Mouse (Mus musculus) kidney, adult 11 months (tissue): ENCODE results near the gene Card11.

Experiments
- DNase-seq: peaks from one replicate; pipeline ENCODE4 v3.0.0; 2022

The Card11 gene

DNA sequence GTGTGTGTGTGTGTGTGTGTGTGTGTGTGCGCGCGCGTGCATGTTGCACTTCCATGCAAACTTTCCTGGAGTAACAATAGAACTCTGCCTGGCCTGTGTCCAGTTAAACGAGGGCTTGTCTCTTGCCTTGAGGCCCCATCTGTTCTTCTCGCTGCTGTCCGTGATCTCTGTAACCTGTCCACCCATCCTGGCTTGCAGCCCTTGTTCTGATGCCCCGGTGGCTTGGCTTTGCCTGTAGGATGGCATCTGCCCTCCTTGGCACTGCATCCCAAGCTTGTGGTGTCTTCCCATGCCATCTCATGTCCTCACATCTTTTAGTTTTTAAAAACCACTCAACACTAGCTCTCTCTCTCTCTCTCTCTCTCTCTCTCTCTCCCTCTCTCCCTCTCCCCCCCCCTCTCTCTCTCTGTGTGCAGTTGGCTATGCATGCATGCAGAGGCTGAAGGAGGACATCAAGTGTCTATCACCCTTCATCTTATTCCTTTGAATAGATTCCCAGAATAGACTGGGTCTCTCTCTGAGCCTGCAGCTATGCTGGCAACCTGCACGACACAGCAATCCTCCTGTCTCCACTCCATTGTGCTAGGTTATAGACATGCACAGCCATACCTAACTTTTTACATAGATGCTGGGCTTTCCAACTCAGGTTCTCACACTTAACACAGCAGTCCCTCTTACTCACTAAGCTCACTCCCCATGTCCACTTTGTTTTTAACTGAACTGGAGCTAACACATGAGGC, 14.9 kb downstream of the Card11 start:
- no peak for DNase-seq

GRCm38 (mm10) chr5:140981370-140981805, 19.0 kb downstream of the Card11 start:
- DNase-seq, result no peak

DNA sequence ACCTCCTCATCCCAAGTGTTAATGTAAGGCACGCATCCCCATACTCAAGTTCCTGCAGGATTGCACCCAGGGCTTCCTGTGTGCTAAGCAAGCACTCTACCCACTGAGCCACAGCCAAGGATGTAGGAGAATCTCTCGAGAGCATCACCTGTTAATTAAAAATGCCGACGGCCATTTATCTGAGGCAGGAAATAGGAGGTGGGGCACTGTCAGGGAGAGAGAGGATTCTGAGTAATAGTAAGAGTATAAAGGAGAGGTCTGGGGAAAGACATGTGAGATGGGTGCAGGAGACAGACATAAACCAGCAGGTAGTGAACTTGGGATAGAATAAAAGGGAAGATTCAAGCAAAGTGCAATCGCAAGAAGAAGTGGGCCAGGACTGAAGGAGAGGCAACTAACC, 19.6 kb downstream of the Card11 start:
- no peak for DNase-seq

DNA sequence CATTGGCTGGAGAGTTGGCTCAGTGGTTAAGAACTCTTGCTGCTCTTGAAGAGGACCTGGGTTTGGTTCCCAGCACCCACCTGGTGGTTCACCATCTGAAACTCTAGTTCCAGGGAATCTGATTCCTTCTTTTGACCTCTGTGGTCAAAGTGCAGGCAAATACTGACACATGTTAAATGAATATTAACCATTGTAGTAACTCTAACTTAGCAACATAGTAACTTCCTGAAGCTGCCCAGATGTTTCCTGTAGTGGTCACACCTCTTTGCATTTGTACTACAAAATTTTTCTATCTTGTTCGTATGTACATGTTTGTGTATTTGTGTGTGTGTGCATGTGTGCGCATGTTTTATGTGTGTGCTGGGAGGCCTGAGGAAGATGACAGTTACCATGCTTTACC, 20.3 kb downstream of the Card11 start:
- no peak for DNase-seq

GRCm38 (mm10) chr5:140962945-140963344, 37.4 kb downstream of the Card11 start:
- DNase-seq, result peak; percentile 75

DNA sequence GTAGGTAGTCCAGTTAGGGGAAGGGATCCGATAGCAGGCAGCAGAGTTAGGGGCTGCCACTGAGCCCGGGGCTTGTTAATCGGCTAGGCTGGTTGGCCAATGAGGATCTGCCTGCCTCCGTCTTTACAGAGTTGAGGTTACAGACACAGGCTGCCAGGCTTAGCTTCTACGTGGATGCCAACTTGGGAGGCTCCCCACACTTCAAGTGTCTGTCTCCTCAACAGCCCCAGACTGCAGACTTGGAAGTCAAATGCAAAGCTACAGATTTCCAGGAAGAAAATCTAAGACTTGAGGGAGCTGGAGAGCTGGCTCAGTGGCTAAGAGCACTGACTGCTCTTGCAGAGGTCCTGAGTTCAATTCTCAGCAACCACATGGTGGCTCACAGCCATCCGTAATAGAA, 39.6 kb downstream of the Card11 start:
- no peak for DNase-seq

- peak; percentile 52 for DNase-seq
Measured at GRCm38 (mm10) chr5:140959160-140959559, 41.2 kb downstream of the Card11 start.

DNA sequence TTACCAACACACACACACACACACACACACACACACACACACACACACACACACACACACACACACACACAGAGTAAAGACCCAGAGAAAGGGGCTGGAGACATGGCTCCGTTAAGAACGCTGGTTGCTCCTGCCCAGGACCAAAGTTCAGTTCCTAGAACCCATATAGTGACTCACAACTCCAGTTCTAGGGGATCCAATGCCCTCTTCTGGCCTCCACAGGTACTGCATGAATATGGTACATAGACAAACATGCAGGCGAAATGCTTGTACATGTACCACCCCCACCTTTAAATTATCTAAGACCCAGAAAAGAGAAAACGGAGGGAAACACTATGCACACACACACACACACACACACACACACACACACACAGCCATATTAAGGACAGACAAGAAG, 43.3 kb downstream of the Card11 start:
- DNase-seq, result no peak

GRCm38 (mm10) chr5:140955666-140956065, 44.7 kb downstream of the Card11 start:
- no peak for DNase-seq

DNA sequence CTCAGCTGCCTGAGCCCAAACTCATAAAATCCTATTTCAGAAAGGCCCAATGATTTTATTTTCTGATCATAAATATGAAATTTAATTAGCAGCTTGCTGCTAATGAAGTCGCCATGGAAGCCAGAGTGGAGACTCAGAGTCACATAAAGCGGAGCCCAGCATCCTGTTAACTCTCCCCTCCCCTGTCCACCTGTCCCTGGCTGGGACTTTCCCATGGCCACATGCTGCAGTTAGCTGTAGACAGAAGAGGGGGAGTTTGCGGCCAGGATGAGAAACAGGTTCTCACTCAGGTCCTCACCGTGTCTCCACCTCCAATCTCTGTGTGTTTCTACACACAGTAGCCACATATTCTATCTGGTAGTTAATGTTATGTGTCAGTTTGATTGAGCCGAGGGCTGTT, 48.6 kb downstream of the Card11 start:
- DNase-seq, result no peak

DNA sequence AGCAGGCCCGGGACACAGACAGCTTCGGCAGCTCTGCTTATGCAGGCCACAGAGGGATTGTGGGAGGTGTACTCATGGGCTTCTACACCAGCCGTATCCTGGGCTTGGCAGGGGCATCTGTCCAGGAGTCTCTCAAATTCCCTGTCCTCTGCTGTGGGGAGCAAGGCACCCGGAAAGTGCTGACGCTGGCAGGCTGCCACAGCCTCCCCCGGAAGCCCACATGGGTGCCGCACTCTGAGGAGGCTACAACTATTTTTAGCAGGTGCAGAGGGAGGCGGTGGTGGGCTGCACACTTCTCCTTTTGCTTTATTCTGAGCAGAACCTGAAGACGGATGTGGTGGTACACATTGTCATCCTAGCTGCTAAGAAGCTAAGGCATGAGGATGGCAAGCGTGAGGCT, 52.4 kb downstream of the Card11 start:
- peak; percentile 11 for DNase-seq

DNA sequence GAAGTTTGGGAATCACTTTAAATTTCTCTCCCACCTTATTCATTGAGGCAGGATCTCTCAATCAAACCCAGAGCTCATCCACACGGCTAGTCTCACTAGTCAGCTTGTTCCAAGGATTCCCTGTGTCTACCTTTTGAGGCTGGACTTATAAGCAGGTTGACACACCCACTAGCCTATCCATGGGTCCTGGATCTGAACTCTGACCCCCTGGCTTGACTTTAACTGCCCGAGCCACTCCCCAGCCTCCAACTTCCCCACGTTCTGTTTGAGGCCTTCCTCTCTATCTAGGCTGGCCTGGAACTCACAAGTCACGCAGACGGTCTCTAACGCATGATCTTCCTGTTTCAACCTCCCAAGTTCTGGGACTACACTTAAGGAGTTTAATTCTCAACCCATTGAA, 54.3 kb downstream of the Card11 start:
- no peak for DNase-seq

DNA sequence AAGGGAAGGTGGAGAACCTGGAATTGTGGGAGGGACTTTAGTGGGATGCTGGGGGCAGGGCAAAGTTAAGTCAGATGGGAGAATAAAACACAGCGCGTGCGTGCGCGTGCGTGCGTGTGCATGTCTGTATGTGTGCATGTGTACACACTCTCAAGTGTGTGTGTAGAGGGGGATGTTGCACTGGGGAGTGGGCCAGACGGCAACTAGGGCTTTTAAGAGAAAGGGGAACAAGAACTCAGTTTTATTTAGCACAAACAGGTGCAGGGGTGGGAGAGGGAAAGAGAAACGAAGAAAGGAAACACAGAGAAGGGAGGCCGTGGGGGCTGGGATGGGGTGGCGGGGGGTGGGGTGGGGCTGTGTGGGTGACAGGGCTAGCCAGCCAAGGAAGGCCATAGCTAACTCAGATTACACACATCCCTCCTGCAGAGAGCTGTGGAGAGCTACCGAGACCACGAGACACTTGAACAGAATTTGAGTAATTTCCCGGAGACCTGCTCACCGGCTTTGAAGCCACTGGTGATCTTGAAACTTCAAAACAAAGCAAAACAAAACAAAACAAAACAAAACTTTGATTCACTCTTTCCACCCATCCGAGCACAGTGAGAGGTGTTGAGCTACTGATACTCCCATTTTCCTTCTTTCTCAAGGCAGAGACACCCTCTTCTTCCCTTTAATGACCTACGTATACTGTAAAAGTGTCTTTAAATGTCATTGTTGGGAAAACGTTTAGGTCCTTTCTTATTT, 55.8 kb downstream of the Card11 start:
- no peak for DNase-seq

- peak; percentile 11 for DNase-seq
Measured at GRCm38 (mm10) chr5:140940923-140941491, 59.4 kb downstream of the Card11 start.

DNA sequence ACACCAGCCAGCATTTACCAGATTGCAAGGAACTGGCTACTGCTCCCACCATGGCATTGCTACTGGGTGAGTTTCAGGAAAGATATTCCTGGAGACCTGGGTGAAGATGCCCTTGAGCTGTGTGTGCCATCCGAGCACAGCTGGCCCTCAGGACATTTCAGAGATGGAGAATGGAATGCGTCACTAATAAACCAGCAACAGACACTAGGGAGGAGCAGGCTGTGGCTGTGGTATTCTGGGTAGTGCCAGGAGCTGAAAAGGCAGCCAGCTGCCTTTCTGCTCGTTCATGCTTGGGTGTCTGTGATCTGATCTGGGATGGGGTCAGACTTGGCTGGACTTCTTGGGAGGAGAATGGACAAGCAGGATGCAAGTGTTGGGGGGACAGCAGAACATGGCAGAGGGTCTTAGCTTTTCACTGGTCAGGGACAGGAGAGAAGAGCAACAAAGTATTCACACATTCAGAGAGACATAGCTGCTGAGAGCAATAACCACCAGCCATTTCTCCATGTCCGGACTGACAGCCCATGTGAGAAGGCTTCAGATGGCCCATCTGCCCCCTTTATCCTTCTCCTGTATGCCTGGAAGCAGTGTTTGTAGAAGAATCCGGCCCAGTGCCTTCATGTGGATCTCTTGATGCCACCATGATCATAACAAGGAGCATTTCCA, 60.0 kb downstream of the Card11 start:
- no peak for DNase-seq

- peak; percentile 19 for DNase-seq
Measured at GRCm38 (mm10) chr5:140936816-140937215, 63.6 kb downstream of the Card11 start.

- no peak for DNase-seq
Measured at GRCm38 (mm10) chr5:140935848-140936247, 64.5 kb downstream of the Card11 start.

- no peak for DNase-seq
Measured at GRCm38 (mm10) chr5:140934639-140935315, 65.6 kb downstream of the Card11 start.

DNA sequence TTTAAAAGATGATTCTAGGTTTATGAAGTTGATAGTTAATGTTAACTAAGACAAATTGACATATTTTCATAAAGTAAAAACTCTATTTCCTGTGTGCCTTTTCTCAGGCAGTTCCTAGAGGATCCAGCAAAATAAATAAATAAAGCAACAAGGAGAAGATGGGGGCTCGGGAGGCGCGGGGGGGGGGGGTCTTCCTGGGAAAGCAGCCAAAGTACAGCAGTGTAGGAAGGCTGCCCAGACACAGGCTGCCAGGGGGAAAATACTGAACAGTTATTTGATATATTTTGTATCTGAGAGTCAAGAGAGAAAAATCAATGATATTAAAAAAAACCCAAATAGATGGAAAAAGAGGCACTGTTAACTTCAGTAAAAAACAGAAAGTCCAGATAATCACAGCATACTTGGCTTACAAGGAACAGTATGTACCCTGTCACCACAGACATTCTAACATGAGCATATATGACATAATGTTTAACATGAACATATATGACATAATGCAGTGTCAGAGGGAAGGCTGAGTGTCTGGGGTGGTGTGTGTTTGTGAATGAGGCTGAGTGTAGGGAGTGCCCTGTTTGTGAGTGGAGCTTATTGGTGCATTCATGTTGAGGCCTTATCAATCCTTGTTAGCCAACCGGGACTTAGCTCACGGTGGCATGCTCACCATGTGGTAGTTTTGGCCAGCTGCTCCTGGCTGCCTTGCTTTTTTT, 68.7 kb downstream of the Card11 start:
- DNase-seq, result no peak

DNA sequence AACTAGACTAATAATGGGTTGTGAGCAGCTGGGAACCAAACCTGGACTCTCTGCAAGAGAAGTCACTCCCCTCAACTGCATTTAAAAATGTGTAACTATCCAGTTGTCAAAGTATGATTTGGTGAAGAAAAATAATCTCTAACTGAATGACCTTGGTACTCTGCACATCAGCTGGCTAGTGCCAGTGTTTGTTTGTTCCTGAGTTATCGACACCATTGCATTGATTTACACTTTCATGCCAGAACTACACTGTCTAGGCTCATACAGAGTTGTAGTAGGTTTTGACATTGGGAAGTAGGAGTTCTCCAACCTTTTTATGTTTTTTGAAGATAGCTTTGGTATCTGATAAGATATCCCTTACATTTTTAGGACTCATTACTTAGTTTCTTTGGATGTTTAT, 81.9 kb downstream of the Card11 start:
- no peak for DNase-seq

- DNase-seq, result no peak
Measured at GRCm38 (mm10) chr5:140917807-140918206, 82.6 kb downstream of the Card11 start.

DNA sequence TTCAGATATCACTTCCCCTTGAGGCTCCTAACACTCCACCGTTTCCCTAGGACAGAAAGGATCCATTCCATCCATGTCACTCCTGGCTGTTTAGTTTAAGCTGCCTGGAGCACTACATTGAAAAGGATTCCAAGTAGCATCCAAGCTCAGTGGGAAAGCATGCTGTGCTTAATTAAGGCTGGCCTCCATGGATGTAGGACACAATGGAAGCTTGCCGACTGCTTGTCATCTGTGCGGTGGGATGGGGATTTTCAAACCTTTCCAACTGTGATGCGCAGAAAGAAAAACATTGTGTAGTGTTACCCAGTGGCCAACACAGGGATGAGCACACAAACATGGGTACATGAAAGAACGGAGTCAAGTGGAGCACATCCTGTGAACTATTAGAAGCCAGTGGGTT, 89.5 kb downstream of the Card11 start:
- no peak for DNase-seq
